Mouse (Mus musculus) thymus, postnatal 25 days (tissue): ENCODE measurements at regions not wholly inside any gene's neighbourhood (a gene's known extent, or its start where the extent isn't known, plus 50 kb on each side); places are given as distances from the start of the nearest gene placed in this dataset.

Experiments used
- DNase-seq: peaks from one replicate; pipeline ENCODE4 v3.0.0; 2022

GRCm38 (mm10) chr12:105898580-105899293, 111.3 kb upstream of the Vrk1 start:
- DNase-seq = no peak

GRCm38 (mm10) chr12:105899294-105899909, 110.6 kb upstream of the Vrk1 start:
- DNase-seq = no peak

- no peak for DNase-seq
Measured at GRCm38 (mm10) chr12:105900479-105900878, 109.5 kb upstream of the Vrk1 start.

- no peak for DNase-seq
Measured at GRCm38 (mm10) chr12:105903072-105903471, 107.0 kb upstream of the Vrk1 start.

GRCm38 (mm10) chr12:105906584-105906983, 103.4 kb upstream of the Vrk1 start:
- DNase-seq = peak; percentile 42

- peak; percentile 24 for DNase-seq
Measured at GRCm38 (mm10) chr12:105907851-105908620, 102.0 kb upstream of the Vrk1 start.

GRCm38 (mm10) chr12:105911556-105911955, 98.5 kb upstream of the Vrk1 start:
- DNase-seq = no peak

GRCm38 (mm10) chr12:105917388-105917963, 92.6 kb upstream of the Vrk1 start:
- DNase-seq = no peak

- no peak for DNase-seq
Measured at GRCm38 (mm10) chr12:105918775-105919174, 91.3 kb upstream of the Vrk1 start.

- no peak for DNase-seq
Measured at GRCm38 (mm10) chr12:105927210-105927609, 82.8 kb upstream of the Vrk1 start.

GRCm38 (mm10) chr12:105929456-105929921, 80.5 kb upstream of the Vrk1 start:
- no peak for DNase-seq

GRCm38 (mm10) chr12:105935441-105935880, 74.6 kb upstream of the Vrk1 start:
- peak; percentile 11 for DNase-seq

- no peak for DNase-seq
Measured at GRCm38 (mm10) chr12:105936812-105937530, 73.1 kb upstream of the Vrk1 start.

GRCm38 (mm10) chr12:105942136-105943076, 67.6 kb upstream of the Vrk1 start:
- no peak for DNase-seq

GRCm38 (mm10) chr12:105943077-105943433, 67.0 kb upstream of the Vrk1 start:
- no peak for DNase-seq

- no peak for DNase-seq
Measured at GRCm38 (mm10) chr12:105947332-105947731, 62.7 kb upstream of the Vrk1 start.

- no peak for DNase-seq
Measured at GRCm38 (mm10) chr12:105948322-105948721, 61.7 kb upstream of the Vrk1 start.

- DNase-seq = no peak
Measured at GRCm38 (mm10) chr12:105955764-105956290, 54.2 kb upstream of the Vrk1 start.

GRCm38 (mm10) chr12:105959756-105960155, 50.3 kb upstream of the Vrk1 start:
- DNase-seq = no peak
